Mouse (Mus musculus): ENCODE data around the gene Golph3l. TPM values are rescaled to one million over a fixed set of nuclear protein-coding genes. Genes with fewer than 3 reads are reported as not detected.
A peak's percentile ranks its signal among the peaks of the same experiment; 100 is the strongest.
"Not testable (repeated sequence)": the region's sequence is repeated elsewhere in the genome, so short reads cannot be mapped to it uniquely, and the experiment has no call there.

Golph3l gene
- 27.9 and 33.3 TPM in 2 replicates for polyA plus RNA-seq (2014; fragmentation: Nextera tagmentation; extraction: Ambion mirVana)

- H3K9me3 ChIP-seq (ENCODE audit: control insufficient read depth, low read length): no peaks in the 10 kb centered on the region
- peak within 1 kb of the TSS; percentile 69 for H3K9ac ChIP-seq (ENCODE audit: low read depth, low read length)
- H3K27me3 ChIP-seq (replicated peaks; ENCODE audit: control insufficient read depth, insufficient read depth, low read length): no peaks in the 10 kb centered on the region
- peaks cover 27% of the 10 kb centered on the region for H3K36me3 ChIP-seq (ENCODE audit: control insufficient read depth, insufficient read depth, low read length)
- DNase-seq (ENCODE audit: low spot score) (peak; percentile 99), ATAC-seq (ENCODE audit: low read depth) (peak; percentile 100)
- peak within 1 kb of the TSS; percentile 42 for H3K27ac ChIP-seq (replicated peaks; ENCODE audit: low read depth, low read length)
- H3K4me2 ChIP-seq (ENCODE audit: low read depth, low read length): peak within 1 kb of the TSS; percentile 75
- peak within 1 kb of the TSS; percentile 66 for H3K4me3 ChIP-seq (ENCODE audit: low read depth, low read length)
- WGBS: under 1% methylated on average over 12 of the region's 12 CpGs
- peaks cover 8% of the 10 kb centered on the region for H3K4me1 ChIP-seq (ENCODE audit: control insufficient read depth, insufficient read depth, low read length)
Measured at GRCm38 (mm10) chr3:95588604-95589086, at the start of gene Golph3l. TSS of gene Golph3l (plus strand) at chr3:95588934.

DNA sequence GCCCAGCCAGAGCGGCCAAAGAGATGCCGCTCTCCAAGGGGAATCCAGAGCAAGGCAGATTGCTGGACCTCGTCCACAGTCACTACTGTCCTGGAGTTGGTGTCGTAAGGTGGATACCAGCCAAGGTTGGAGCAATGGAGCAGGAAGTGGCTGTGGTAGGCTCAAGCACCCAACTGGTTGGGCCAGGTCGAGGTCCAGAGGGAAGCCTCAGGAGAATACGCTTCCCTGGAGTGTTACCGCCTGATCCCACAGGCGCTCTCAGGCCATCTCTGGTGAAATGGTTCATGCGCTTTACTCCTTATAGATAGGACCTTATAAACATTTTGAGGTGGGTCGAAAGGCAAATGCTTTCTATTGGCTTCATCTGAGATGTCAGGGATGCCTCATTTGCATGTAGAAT, 49.8 kb upstream of the Golph3l start:
- ATAC-seq (ENCODE audit: low read depth) (no peak), DNase-seq (ENCODE audit: low spot score) (no peak)
- H3K4me2 ChIP-seq (ENCODE audit: low read depth, low read length): no peak overlapping the region
- no peaks in the 10 kb centered on the region for H3K27me3 ChIP-seq (replicated peaks; ENCODE audit: control insufficient read depth, insufficient read depth, low read length)
- H3K9ac ChIP-seq (ENCODE audit: low read depth, low read length): no peak overlapping the region
- H3K4me3 ChIP-seq (ENCODE audit: low read depth, low read length): no peak overlapping the region
- no peaks in the 10 kb centered on the region for H3K4me1 ChIP-seq (ENCODE audit: control insufficient read depth, insufficient read depth, low read length)
- H3K27ac ChIP-seq (replicated peaks; ENCODE audit: low read depth, low read length): no peak overlapping the region
- 90% methylated on average over 10 of the region's 10 CpGs for WGBS
- no peaks in the 10 kb centered on the region for H3K9me3 ChIP-seq (ENCODE audit: control insufficient read depth, low read length)
- H3K36me3 ChIP-seq (ENCODE audit: control insufficient read depth, insufficient read depth, low read length): no peaks in the 10 kb centered on the region

DNA sequence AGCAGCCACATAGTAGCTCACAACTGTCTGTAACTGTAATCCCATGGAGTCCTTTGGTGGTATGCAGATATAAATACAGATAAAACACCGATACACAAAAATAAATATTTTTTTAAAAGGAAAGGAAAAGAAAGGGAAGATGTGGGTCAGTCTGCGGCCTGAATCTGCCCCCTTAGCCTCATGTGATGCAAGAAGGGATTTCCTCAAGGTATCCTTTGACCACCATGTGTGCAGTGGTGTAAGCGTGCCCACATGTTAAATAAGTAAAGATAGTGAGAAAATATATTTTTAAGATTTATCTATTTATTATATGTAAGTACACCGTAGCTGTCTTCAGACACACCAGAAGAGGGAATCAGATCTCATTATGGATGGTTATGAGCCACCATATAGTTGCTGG, 48.9 kb upstream of the Golph3l start:
- DNase-seq (ENCODE audit: low spot score) (no peak), ATAC-seq (ENCODE audit: low read depth) (no peak)
- Histone ChIP-seq H3K27me3 (replicated peaks; ENCODE audit: control insufficient read depth, insufficient read depth, low read length) (no peaks in the 10 kb centered on the region), H3K9ac (ENCODE audit: low read depth, low read length) (no peak overlapping the region), H3K4me1 (ENCODE audit: control insufficient read depth, insufficient read depth, low read length) (no peaks in the 10 kb centered on the region), H3K4me3 (ENCODE audit: low read depth, low read length) (no peak overlapping the region), H3K4me2 (ENCODE audit: low read depth, low read length) (no peak overlapping the region), H3K27ac (replicated peaks; ENCODE audit: low read depth, low read length) (no peak overlapping the region), H3K36me3 (ENCODE audit: control insufficient read depth, insufficient read depth, low read length) (no peaks in the 10 kb centered on the region), H3K9me3 (ENCODE audit: control insufficient read depth, low read length) (no peaks in the 10 kb centered on the region)
- WGBS: 93% methylated on average over 4 of the region's 4 CpGs

DNA sequence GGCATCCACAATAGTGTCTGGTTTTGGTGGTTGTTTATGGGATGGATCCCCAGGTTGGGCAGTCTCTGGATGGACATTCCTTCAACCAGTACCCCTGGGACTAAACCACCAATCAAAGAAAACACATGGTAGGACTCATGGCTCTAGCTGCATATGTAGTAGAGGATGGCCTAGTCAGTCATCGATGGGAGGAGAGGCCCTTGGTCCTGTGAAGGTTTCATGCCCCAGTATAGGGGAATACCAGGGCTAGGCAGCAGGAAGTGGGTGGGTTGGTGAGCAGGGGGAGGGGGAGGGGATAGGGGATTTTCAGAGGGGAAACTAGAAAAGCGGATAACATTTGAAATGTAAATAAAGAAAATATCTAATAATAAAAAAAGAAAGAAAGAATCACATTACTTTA, 47.5 kb upstream of the Golph3l start:
- not testable (repeated sequence) for DNase-seq (ENCODE audit: low spot score); H3K4me2 ChIP-seq (ENCODE audit: low read depth, low read length); H3K9ac ChIP-seq (ENCODE audit: low read depth, low read length); H3K9me3 ChIP-seq (ENCODE audit: control insufficient read depth, low read length); H3K4me3 ChIP-seq (ENCODE audit: low read depth, low read length); H3K4me1 ChIP-seq (ENCODE audit: control insufficient read depth, insufficient read depth, low read length); ATAC-seq (ENCODE audit: low read depth); H3K36me3 ChIP-seq (ENCODE audit: control insufficient read depth, insufficient read depth, low read length); H3K27ac ChIP-seq (replicated peaks; ENCODE audit: low read depth, low read length); H3K27me3 ChIP-seq (replicated peaks; ENCODE audit: control insufficient read depth, insufficient read depth, low read length)
- 73% methylated on average over 2 of the region's 2 CpGs for WGBS

- Histone ChIP-seq H3K36me3 (ENCODE audit: control insufficient read depth, insufficient read depth, low read length) (no peaks in the 10 kb centered on the region), H3K9me3 (ENCODE audit: control insufficient read depth, low read length) (no peaks in the 10 kb centered on the region), H3K4me3 (ENCODE audit: low read depth, low read length) (no peak overlapping the region), H3K9ac (ENCODE audit: low read depth, low read length) (no peak overlapping the region), H3K4me1 (ENCODE audit: control insufficient read depth, insufficient read depth, low read length) (no peaks in the 10 kb centered on the region), H3K27me3 (replicated peaks; ENCODE audit: control insufficient read depth, insufficient read depth, low read length) (no peaks in the 10 kb centered on the region), H3K4me2 (ENCODE audit: low read depth, low read length) (no peak overlapping the region), H3K27ac (replicated peaks; ENCODE audit: low read depth, low read length) (no peak overlapping the region)
- DNase-seq (ENCODE audit: low spot score) (no peak), ATAC-seq (ENCODE audit: low read depth) (no peak)
Measured at GRCm38 (mm10) chr3:95542171-95542570, 46.6 kb upstream of the Golph3l start.

- no peaks in the 10 kb centered on the region for H3K27me3 ChIP-seq (replicated peaks; ENCODE audit: control insufficient read depth, insufficient read depth, low read length)
- 57% methylated on average over 7 of the region's 7 CpGs for WGBS
Measured at GRCm38 (mm10) chr3:95542981-95543380, 45.8 kb upstream of the Golph3l start.

GRCm38 (mm10) chr3:95550176-95550575, 38.6 kb upstream of the Golph3l start:
- Histone ChIP-seq H3K9ac (ENCODE audit: low read depth, low read length) (no peak overlapping the region), H3K27ac (replicated peaks; ENCODE audit: low read depth, low read length) (no peak overlapping the region), H3K36me3 (ENCODE audit: control insufficient read depth, insufficient read depth, low read length) (no peaks in the 10 kb centered on the region), H3K4me2 (ENCODE audit: low read depth, low read length) (no peak overlapping the region), H3K9me3 (ENCODE audit: control insufficient read depth, low read length) (no peaks in the 10 kb centered on the region), H3K4me3 (ENCODE audit: low read depth, low read length) (no peak overlapping the region), H3K4me1 (ENCODE audit: control insufficient read depth, insufficient read depth, low read length) (no peaks in the 10 kb centered on the region), H3K27me3 (replicated peaks; ENCODE audit: control insufficient read depth, insufficient read depth, low read length) (no peaks in the 10 kb centered on the region)
- WGBS: 65% methylated on average over 1 of the region's 1 CpGs
- ATAC-seq (ENCODE audit: low read depth) (no peak), DNase-seq (ENCODE audit: low spot score) (no peak)

More at GRCm38 (mm10) chr3:95542981-95543380, 45.8 kb upstream of the Golph3l start:
- H3K27ac ChIP-seq (replicated peaks; ENCODE audit: low read depth, low read length): no peak overlapping the region
- no peak overlapping the region for H3K9ac ChIP-seq (ENCODE audit: low read depth, low read length)
- no peaks in the 10 kb centered on the region for H3K9me3 ChIP-seq (ENCODE audit: control insufficient read depth, low read length)
- H3K4me3 ChIP-seq (ENCODE audit: low read depth, low read length): no peak overlapping the region
- DNase-seq (ENCODE audit: low spot score) (no peak), ATAC-seq (ENCODE audit: low read depth) (no peak)
- no peaks in the 10 kb centered on the region for H3K4me1 ChIP-seq (ENCODE audit: control insufficient read depth, insufficient read depth, low read length)
- no peaks in the 10 kb centered on the region for H3K36me3 ChIP-seq (ENCODE audit: control insufficient read depth, insufficient read depth, low read length)
- no peak overlapping the region for H3K4me2 ChIP-seq (ENCODE audit: low read depth, low read length)

DNA sequence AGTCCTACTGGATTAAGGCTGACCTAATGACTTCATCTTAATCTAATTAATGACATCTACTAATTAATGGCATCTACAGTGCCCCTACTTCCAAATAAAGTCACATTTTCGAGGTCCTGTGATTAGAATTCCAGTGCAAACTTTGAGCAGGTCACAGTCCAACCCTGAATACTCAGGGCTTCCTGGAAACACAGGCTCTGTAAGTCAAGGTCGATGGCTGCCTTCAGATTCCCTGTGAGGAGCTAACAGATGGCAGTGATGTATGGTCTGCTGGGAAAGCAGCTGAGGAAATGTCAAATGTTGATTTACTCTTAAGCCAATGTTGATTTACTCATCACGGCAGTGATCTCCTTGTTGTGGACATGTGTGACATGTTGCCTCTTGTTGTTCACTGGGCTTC, 34.7 kb upstream of the Golph3l start:
- ATAC-seq (ENCODE audit: low read depth) (no peak), DNase-seq (ENCODE audit: low spot score) (no peak)
- no peaks in the 10 kb centered on the region for H3K4me1 ChIP-seq (ENCODE audit: control insufficient read depth, insufficient read depth, low read length)
- no peaks in the 10 kb centered on the region for H3K27me3 ChIP-seq (replicated peaks; ENCODE audit: control insufficient read depth, insufficient read depth, low read length)
- no peaks in the 10 kb centered on the region for H3K36me3 ChIP-seq (ENCODE audit: control insufficient read depth, insufficient read depth, low read length)
- no peak overlapping the region for H3K9ac ChIP-seq (ENCODE audit: low read depth, low read length)
- 46% methylated on average over 3 of the region's 3 CpGs for WGBS
- H3K4me3 ChIP-seq (ENCODE audit: low read depth, low read length): no peak overlapping the region
- no peaks in the 10 kb centered on the region for H3K9me3 ChIP-seq (ENCODE audit: control insufficient read depth, low read length)
- no peak overlapping the region for H3K4me2 ChIP-seq (ENCODE audit: low read depth, low read length)
- H3K27ac ChIP-seq (replicated peaks; ENCODE audit: low read depth, low read length): no peak overlapping the region

GRCm38 (mm10) chr3:95559437-95559836, 29.3 kb upstream of the Golph3l start, which contains the start of gene Hormad1:
TSS of gene Hormad1 (plus strand) at chr3:95559677.
- H3K27me3 ChIP-seq (replicated peaks; ENCODE audit: control insufficient read depth, insufficient read depth, low read length): no peaks in the 10 kb centered on the region
- H3K4me2 ChIP-seq (ENCODE audit: low read depth, low read length): no peak within 1 kb of the TSS
- no peaks in the 10 kb centered on the region for H3K36me3 ChIP-seq (ENCODE audit: control insufficient read depth, insufficient read depth, low read length)
- H3K4me3 ChIP-seq (ENCODE audit: low read depth, low read length): no peak within 1 kb of the TSS
- H3K9ac ChIP-seq (ENCODE audit: low read depth, low read length): no peak within 1 kb of the TSS
- whole genome bisulfite sequencing: 89% methylated on average over 27 of the region's 27 CpGs
- H3K9me3 ChIP-seq (ENCODE audit: control insufficient read depth, low read length): no peaks in the 10 kb centered on the region
- H3K27ac ChIP-seq (replicated peaks; ENCODE audit: low read depth, low read length): no peak within 1 kb of the TSS
- DNase-seq (ENCODE audit: low spot score) (no peak), ATAC-seq (ENCODE audit: low read depth) (no peak)
- no peaks in the 10 kb centered on the region for H3K4me1 ChIP-seq (ENCODE audit: control insufficient read depth, insufficient read depth, low read length)

All from embryonic facial prominence, embryonic 14.5 days (tissue).